Mouse (Mus musculus): ENCODE measurements at regions not wholly inside any gene's neighbourhood (a gene's known extent, or its start where the extent isn't known, plus 50 kb on each side); places are given as distances from the start of the nearest gene placed in this dataset.

- H3K4me2 ChIP-seq (ENCODE audit: low read length): no peak overlapping the region
Measured at GRCm38 (mm10) chr2:128393921-128394320, 197.1 kb upstream of the Spdye4c start.

DNA sequence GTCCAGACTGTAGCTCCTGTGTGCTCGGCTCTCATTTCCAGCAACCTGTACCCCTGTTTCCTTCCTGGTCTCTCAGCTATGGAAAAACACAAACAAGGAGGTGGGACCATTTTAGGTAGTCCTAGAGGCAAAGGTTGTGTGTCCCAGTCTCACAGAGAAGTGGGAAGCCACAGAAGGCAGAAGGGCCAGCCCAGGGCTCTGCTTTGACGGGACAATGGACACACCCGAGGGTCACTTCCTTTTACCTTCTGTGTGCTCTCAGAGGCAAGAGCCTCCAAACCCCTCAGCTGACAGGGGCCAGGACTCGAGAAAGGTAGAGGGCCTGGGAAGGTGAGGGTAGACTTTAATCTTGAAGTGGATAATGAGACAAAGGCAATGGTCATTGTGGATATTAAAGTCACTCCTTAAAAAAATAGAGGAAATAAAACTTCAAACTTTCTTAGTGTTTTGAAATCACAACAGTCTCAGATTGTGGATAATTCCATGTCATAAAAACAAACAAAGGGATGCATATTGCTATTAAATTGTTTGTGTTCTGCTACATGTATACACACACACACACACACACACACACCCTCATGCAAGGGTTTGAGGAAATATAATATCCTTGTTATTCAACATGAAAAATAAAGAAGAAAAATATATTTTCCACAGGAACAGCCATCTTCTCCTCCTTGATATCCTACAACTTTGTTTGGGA, 195.6 kb upstream of the Spdye4c start:
- WGBS: 48% methylated on average over 4 of the region's 4 CpGs
- ATAC-seq (replicated peaks; ENCODE audit: low FRiP score, low read depth) (no peak), DNase-seq (ENCODE audit: low spot score) (no peak)
- no peak overlapping the region for H3K4me3 ChIP-seq (replicated peaks; ENCODE audit: low read depth, low read length)
- no peak overlapping the region for H3K27ac ChIP-seq
- H3K4me2 ChIP-seq (ENCODE audit: low read length): no peak overlapping the region
- H3K4me1 ChIP-seq (replicated peaks; ENCODE audit: insufficient read depth, low read length): no peaks in the 10 kb centered on the region; the same call in 1 of the 2 replicates
- H3K36me3 ChIP-seq (ENCODE audit: insufficient read depth, low read length): no peaks in the 10 kb centered on the region
- no peaks in the 10 kb centered on the region for H3K27me3 ChIP-seq (ENCODE audit: insufficient read depth, low read length)
- no peak for TF ChIP-seq CTCF (IDR thresholded peaks at IDR 0.05; ENCODE audit: low read depth)
- H3K9me3 ChIP-seq (replicated peaks; ENCODE audit: low read length): no peaks in the 10 kb centered on the region
- H3K9ac ChIP-seq (ENCODE audit: low read depth, low read length): no peak overlapping the region

More at GRCm38 (mm10) chr2:128393921-128394320, 197.1 kb upstream of the Spdye4c start:
- Histone ChIP-seq H3K4me1 (replicated peaks; ENCODE audit: insufficient read depth, low read length) (peaks cover 3% of the 10 kb centered on the region), H3K27ac (no peak overlapping the region), H3K27me3 (ENCODE audit: insufficient read depth, low read length) (no peaks in the 10 kb centered on the region), H3K9me3 (replicated peaks; ENCODE audit: low read length) (no peaks in the 10 kb centered on the region), H3K9ac (ENCODE audit: low read depth, low read length) (no peak overlapping the region), H3K36me3 (ENCODE audit: insufficient read depth, low read length) (no peaks in the 10 kb centered on the region), H3K4me3 (replicated peaks; ENCODE audit: low read depth, low read length) (no peak overlapping the region)
- 82% methylated on average over 5 of the region's 5 CpGs for WGBS
- no peak for DNase-seq (ENCODE audit: low spot score)
- ATAC-seq (replicated peaks; ENCODE audit: low FRiP score, low read depth): no peak
- TF ChIP-seq CTCF (IDR thresholded peaks at IDR 0.05; ENCODE audit: low read depth): no peak

DNA sequence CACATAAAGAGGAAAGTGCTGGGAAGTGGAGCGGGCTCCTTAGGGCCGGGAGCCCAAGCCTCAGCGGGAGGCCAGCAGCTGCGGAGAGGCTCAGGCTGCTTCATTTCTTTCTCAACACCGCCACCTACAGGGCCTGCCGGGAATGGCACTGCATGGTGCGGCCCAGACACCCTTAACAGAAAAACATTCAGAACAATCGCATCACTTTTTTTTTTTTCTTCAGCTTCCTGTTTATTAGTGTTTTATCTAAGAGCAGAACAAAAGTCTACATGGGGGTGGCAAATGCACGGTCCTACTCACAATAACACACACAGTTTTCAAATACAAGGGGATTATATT, 195.0 kb upstream of the Spdye4c start:
- peak; percentile 98 for TF ChIP-seq CTCF (IDR thresholded peaks at IDR 0.05; ENCODE audit: low read depth)
- ATAC-seq (replicated peaks; ENCODE audit: low FRiP score, low read depth): peak; percentile 84; the same call in 1 of the 2 replicates
- Histone ChIP-seq H3K4me3 (replicated peaks; ENCODE audit: low read depth, low read length) (no peak overlapping the region), H3K9me3 (replicated peaks; ENCODE audit: low read length) (no peaks in the 10 kb centered on the region), H3K36me3 (ENCODE audit: insufficient read depth, low read length) (no peaks in the 10 kb centered on the region), H3K4me2 (ENCODE audit: low read length) (no peak overlapping the region), H3K27ac (no peak overlapping the region), H3K9ac (ENCODE audit: low read depth, low read length) (no peak overlapping the region), H3K27me3 (ENCODE audit: insufficient read depth, low read length) (no peaks in the 10 kb centered on the region), H3K4me1 (replicated peaks; ENCODE audit: insufficient read depth, low read length) (no peaks in the 10 kb centered on the region; the same call in 1 of the 2 replicates)
- 3% methylated on average over 9 of the region's 9 CpGs for WGBS
- DNase-seq (ENCODE audit: low spot score): peak; percentile 95

- Histone ChIP-seq H3K27ac (no peak overlapping the region), H3K4me2 (ENCODE audit: low read length) (no peak overlapping the region), H3K4me3 (replicated peaks; ENCODE audit: low read depth, low read length) (no peak overlapping the region), H3K27me3 (ENCODE audit: insufficient read depth, low read length) (no peaks in the 10 kb centered on the region), H3K9me3 (replicated peaks; ENCODE audit: low read length) (no peaks in the 10 kb centered on the region), H3K36me3 (ENCODE audit: insufficient read depth, low read length) (no peaks in the 10 kb centered on the region), H3K9ac (ENCODE audit: low read depth, low read length) (no peak overlapping the region), H3K4me1 (replicated peaks; ENCODE audit: insufficient read depth, low read length) (0 out of 2 replicates have a peak, but pooled peaks cover 3% of the 10 kb centered on the region)
- ATAC-seq (replicated peaks; ENCODE audit: low FRiP score, low read depth): no peak
- 40% methylated on average over 8 of the region's 8 CpGs for WGBS
- TF ChIP-seq CTCF (IDR thresholded peaks at IDR 0.05; ENCODE audit: low read depth): no peak
- no peak for DNase-seq (ENCODE audit: low spot score)
Measured at GRCm38 (mm10) chr2:128401359-128401758, 189.7 kb upstream of the Spdye4c start.

DNA sequence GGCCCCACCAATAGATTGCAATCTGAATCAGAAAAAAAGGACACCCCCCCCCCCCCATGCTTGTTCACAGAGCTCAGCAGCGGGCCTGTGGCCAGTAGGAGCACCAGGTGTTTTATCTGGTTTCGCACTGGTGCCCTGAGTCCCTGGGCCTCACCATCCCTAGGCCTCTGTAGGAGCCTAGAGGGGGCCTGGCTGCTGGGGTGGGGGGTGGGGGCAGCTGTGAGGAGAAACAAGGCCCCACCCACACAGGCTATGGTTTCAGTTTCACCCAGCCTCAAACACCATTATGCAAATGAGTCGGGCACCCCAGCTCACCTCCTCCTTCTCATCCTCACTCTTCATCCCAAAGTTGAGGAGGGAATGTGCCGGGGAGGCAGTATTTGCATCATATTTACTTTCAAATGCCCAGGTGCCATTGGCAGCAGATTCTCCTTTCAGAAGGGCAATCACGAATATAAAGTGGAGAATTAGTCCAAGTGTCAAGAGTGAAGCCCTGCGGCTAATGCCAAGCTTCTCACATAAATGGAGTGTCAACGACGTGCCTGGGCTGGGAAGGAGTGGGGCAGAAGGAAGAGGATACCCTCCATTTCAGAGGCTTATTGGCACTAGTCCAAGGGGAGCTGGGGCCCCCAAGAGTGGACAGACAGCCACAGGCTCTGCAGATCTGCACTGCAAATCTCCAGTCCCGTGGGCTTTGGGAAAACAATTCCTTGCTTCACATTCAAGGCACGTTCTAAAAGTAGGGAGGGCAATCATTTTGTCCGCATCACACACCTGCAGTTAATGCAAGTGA, 187.7 kb upstream of the Spdye4c start:
- WGBS: 41% methylated on average over 11 of the region's 11 CpGs
- Histone ChIP-seq H3K4me3 (replicated peaks; ENCODE audit: low read depth, low read length) (no peak overlapping the region), H3K4me1 (replicated peaks; ENCODE audit: insufficient read depth, low read length) (0 out of 2 replicates have a peak, but pooled peaks cover 3% of the 10 kb centered on the region), H3K27ac (no peak overlapping the region), H3K9ac (ENCODE audit: low read depth, low read length) (no peak overlapping the region), H3K27me3 (ENCODE audit: insufficient read depth, low read length) (no peaks in the 10 kb centered on the region), H3K9me3 (replicated peaks; ENCODE audit: low read length) (no peaks in the 10 kb centered on the region), H3K36me3 (ENCODE audit: insufficient read depth, low read length) (no peaks in the 10 kb centered on the region), H3K4me2 (ENCODE audit: low read length) (no peak overlapping the region)
- no peak for TF ChIP-seq CTCF (IDR thresholded peaks at IDR 0.05; ENCODE audit: low read depth)
- DNase-seq (ENCODE audit: low spot score) (no peak), ATAC-seq (replicated peaks; ENCODE audit: low FRiP score, low read depth) (peak; percentile 61; the same call in 1 of the 2 replicates)

DNA sequence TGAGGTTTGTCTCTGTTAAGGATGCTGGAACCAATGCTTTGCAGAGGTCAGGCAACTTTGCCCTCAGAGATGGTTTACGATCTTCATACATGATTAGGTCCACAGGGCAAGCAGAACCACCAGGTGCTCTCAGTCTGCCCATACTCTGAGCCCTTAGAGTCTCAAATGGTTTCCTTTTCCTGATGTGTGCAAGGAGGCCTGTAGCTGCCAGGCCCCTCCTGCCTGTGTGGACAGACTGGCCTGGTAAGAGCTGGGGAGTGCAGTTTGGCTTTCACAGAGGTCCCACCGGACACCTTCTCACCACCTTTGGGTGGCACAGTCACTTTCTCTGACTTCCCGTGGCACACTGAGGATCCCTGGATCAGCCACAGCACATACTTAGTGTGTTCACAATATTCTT, 186.6 kb upstream of the Spdye4c start:
- Histone ChIP-seq H3K36me3 (ENCODE audit: insufficient read depth, low read length) (no peaks in the 10 kb centered on the region), H3K4me2 (ENCODE audit: low read length) (no peak overlapping the region), H3K27me3 (ENCODE audit: insufficient read depth, low read length) (no peaks in the 10 kb centered on the region), H3K27ac (no peak overlapping the region), H3K4me1 (replicated peaks; ENCODE audit: insufficient read depth, low read length) (0 out of 2 replicates have a peak, but pooled peaks cover 3% of the 10 kb centered on the region), H3K4me3 (replicated peaks; ENCODE audit: low read depth, low read length) (no peak overlapping the region), H3K9ac (ENCODE audit: low read depth, low read length) (no peak overlapping the region), H3K9me3 (replicated peaks; ENCODE audit: low read length) (no peaks in the 10 kb centered on the region)
- DNase-seq (ENCODE audit: low spot score): no peak
- TF ChIP-seq CTCF (IDR thresholded peaks at IDR 0.05; ENCODE audit: low read depth): no peak
- 84% methylated on average over 3 of the region's 3 CpGs for WGBS
- no peak for ATAC-seq (replicated peaks; ENCODE audit: low FRiP score, low read depth)

Measured in kidney, postnatal 0 days (tissue).